Mouse (Mus musculus) heart, postnatal 10 days (tissue): ENCODE measurements around the gene 1700029F12Rik. TPM values are rescaled to one million over a fixed set of nuclear protein-coding genes. Genes with fewer than 3 reads are reported as not detected.

ENCODE experiments used
- DNase-seq, 2 experiments: peaks; one replicate each; pipeline ENCODE4 v3.0.0; 2021
- intact Hi-C: fragments of 180-260 bp; cut with DNase I; formaldehyde crosslinking; loops from one replicate; pipeline ENCODE4 v1.15.1; 2025
- total RNA-seq, 2 experiments: library from RNA; stranded (reverse); gene quantifications; 2 replicates each; pipeline ENCODE4 v1.2.3; 2021

1700029F12Rik gene
- total RNA-seq, 2 experiments from 2014 or later = not detected

DNA sequence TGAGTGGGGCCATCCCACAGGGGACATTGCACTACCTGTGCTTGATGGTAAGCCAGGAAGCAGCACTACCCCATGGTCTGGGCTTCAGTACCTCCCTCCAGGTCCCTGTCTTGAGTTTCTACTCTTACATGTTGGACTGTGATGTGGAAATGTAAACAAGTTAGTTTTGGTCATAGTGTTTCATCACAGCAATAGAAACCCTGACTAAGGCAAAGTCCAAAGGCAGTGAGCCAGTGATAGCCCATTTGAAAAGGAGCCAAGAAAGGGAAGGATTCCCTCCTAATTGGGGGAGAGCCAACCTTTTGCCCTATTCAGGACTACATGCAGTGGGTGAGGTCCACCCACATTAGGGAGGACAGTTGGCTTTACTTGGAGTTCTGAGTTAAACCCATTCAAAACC is 53.6 kb downstream of the 1700029F12Rik start:
- DNase-seq = no peak
- intact Hi-C loops = no loop called here

DNA sequence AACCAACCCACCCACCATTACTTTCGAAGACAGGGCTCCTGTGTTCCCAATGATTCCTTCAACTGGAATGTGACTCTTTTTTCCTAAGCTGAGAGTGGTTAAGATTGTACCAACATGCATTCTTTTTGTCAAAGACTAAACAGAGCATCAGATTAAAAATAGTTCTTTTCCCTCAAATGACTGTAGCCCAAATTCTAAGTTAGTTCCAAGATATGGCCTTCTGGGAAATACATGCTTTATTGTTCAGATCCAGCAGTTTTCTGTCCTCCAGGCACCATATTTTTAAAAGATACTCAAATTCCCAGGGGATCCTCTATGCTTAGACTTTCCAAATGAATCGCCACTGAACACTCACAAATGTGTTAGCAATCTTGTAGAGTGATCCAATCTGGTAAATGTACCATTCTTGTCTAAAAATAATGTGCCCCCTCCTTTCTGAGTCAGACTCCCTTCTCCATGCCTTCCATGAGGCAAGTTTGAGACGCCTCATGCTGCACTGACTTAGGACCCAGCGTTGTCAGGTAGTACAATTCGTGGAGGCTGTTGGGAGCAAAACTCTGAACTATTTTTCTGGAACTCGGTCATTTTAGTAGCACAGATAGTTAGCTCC is 57.1 kb downstream of the 1700029F12Rik start:
- intact Hi-C loops = no loop called here
- DNase-seq = no peak

DNA sequence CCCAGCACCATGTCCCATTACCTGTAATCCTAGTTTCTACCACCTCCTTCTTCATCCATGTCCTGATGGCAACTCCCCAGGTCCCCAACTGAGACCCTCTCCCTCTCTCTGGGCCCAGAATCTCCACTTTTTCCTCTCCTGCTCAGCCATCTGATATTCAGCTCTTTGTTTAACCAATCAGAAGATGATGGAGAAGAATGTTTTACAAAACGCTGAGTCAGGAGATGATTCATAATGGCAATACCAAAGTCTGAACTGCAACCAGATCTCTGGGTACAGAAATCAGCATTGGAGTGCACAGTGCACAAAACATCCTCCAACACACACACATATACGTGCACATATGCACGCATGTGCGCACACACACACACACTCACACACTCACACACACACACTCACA is 60.8 kb downstream of the 1700029F12Rik start:
- DNase-seq = no peak
- intact Hi-C loops = no loop called here

Other genes with a start within 250 kb of the 1700029F12Rik start
- gene Gcnt4, start 109.7 kb downstream of the 1700029F12Rik start, total RNA-seq = under 1 TPM; 0.30 to 0.36 TPM
- under 1 TPM; 0.87 to 0.89 TPM for gene Fam169a, start 32.9 kb upstream of the 1700029F12Rik start, total RNA-seq
- gene Gm6169, start 64.9 kb upstream of the 1700029F12Rik start, total RNA-seq = 10 to 100 TPM in 1 of 2 experiments, under 1 TPM in 1; 0.48 to 14.0 TPM
- gene Gfm2, start 103.6 kb upstream of the 1700029F12Rik start, total RNA-seq = 10 to 100 TPM; 37.9 to 42.5 TPM
- 10 to 100 TPM; 62.7 to 65.3 TPM for gene Nsa2, start 103.6 kb upstream of the 1700029F12Rik start, total RNA-seq
- gene Hexb, start 164.0 kb upstream of the 1700029F12Rik start, total RNA-seq = 10 to 100 TPM; 24.3 to 29.8 TPM
- 10 to 100 TPM; 11.8 to 16.2 TPM for gene Enc1, start 206.7 kb upstream of the 1700029F12Rik start, total RNA-seq